Mouse (Mus musculus) thymus, postnatal 14 days (tissue): ENCODE results near the gene Kif21a.
A peak's percentile ranks its signal among the peaks of the same experiment; 100 is the strongest.

Experiments
- DNase-seq: peaks from one replicate; pipeline ENCODE4 v3.0.0; 2021

The Kif21a gene

DNA sequence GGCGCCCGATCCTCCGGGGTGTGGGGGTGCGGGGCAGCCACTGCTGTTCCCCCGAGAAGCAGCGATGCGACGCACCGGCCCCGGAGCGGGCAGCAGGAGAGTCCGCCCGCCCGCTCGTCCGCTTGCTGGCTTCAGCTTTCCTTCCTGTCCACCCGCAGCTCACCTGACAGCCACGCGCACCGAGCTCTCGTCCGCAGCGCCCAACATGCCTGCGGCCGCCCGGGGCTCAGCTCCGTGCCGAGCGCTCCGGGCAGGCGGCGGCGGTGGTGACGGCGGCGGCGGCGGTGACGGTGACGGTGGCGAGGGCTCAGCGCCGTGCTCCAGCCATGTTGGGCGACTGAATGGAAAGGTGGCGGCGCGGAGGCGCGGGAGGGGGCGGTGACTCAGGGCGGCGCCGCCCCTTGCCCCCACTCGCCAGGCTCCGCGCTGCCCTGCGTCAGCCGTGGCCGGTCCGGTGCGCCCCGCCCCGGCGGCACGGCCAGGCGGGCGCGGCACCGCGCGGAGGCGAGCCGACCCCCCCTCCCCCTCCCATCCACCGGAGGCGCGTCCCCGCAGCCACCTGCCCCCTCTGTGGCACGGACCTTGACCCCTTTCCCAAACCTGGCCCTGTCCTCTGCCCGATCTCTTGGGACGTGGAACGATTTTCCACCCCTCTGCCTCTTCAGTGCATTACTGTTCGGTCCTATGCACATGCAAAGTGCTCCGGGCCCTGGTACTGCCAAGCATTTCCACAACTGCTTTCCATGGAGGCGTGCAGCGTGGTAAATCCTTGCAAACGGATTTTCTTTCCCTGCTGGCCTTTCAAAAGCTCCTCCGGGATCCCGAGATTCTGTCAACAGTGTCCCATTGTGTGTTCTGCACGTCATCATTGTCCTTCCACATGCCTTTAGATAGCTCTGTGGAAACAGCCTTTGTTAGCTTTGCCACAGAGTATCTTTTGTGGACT is at the start of gene Kif21a:
TSS of gene Kif21a (minus strand) at position 453 of the 946 bp plus-strand sequence.
- peak; percentile 2 for DNase-seq

DNA sequence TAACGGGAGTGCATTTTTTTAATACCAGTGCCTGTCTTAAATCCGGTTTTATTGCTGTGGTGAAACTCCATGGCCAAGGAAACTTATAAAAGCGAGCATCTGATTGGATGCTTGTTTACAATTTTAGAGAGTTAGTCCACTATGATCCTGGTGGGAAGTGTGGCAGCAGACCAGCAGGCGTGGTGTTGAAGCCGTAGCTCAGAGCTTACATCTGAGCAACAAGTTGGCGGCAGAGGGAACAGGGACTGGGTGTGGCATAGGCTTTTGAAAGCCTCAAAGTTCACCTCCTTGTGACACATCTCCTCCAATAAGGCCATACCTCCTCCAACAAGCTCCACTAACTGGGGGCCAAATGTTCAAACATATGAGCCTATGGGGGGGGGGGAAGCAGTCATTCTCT is 46.9 kb upstream of the Kif21a start:
- no peak for DNase-seq

DNA sequence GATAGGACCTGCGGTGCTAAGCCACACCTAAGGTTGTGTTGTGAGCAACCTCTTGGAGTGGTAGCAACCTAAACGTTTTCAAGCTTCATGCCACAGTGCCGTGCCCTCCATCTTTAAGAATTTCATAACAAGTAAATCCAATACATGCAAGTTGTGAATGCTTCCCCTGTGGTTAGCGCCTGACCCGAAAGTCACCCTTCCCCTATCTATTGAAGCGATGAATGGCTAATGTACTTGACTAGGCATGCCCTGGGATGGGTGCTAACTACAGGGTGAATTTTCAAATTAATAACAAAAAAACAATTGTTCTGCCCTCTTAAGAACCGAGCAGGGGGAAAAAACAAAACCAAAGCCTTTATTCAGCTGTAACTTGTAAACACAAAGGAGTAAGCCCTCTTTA is 39.7 kb upstream of the Kif21a start:
- DNase-seq, result no peak

DNA sequence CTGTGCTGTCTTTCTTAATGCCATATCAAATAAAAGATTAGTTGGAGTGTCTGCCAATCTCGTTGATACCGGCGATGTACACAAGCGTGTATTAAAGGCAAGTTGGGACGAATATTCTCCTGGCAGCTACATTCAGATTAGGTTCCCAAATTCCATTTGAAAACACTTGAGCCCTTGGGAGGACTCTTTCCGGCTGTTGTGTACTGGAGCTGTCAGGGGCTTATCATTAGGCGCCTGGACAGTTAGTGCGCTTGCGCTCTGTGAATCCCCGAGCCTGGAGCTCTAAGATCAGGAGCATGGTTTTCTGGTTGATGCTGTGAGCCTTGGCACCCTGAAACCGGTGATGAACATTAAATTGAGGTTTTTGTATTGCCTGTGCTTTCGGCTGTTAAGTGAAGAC is 38.3 kb upstream of the Kif21a start:
- no peak for DNase-seq

DNA sequence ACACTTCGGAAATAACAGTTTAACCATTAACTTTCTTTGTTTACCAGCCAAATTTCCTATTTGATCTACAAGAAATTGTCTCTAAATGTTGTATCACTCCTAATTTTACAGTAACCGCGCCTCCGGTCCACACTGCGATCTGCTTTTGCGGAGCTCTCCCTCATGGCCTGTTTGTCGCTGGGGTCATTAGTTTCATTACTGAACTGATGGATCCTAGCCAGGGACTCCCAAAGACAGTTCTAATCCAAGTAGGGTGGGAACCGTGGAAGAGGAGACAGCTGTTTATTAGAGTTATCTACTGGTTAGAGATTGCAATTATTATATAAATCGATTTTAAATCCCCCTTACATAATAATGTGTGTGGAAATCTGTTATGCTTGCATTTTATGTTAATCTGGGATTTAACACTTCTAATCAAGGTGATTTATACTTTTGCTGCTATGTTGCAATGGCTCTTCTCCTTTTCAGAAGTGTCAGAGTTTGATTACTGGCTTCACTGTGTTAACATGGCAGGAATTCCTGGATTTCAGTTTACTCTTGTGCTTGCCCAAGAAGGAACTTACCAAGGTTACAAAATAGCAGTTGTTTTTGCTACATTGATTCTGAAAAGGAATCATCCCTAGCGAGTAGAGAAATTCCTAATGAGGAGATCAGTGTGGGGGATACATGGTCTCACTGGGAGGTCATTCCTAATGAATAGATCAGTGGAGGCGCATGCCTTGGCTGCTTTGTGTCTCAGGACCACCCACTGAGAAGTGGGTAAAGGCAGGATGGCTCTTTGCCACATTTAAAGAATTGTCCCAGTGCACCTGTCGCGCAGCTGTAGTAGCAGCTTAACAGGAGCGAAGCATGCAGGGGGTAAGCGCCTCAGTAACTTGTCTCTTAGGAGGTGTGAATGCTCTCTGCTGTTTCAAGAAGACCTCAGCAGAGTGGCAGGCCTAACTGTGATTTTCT is 28.0 kb upstream of the Kif21a start:
- DNase-seq, result no peak

DNA sequence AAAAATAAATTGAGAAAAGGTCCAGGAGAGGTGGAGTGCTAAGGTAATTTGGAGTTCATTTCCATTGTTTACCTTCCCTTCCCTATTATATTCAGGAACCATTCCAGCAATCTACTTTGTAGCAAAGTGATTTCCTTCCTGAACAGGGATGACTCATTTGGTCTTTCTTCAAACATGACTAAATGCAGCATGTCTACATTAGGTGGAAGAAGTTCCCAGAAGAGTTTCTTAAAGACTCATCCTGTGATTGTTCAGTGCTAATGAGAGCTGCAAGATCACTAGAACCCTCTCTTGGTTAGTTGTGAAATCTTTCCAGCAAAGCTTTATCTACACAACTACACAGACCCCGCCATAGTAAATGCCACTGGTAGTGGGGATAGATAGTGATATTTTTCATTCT is 22.7 kb upstream of the Kif21a start:
- no peak for DNase-seq

DNA sequence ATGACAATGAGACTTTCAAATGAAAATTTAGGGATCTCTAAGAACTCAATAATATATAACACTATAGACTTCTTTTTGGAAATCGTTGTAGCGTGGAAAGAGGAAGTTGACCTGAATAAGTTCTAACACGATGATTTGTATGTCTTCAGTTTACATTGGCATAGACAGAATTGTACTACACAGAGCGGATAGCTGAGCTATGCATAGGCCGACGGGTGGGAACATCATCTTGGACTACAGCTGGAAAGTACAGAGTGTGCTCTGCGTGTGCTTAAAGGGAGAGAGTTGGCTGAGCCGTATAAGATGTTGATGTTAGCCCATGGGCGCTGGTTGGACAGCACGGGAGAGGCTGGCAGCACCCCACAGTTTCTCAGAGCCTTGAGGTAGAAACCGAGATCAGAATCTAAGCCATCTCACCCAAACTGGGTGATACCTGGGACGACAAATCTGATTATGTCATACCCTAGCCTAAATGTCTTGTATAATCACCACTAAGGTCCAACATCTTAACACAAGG is 14.6 kb upstream of the Kif21a start:
- DNase-seq, result no peak

GRCm38 (mm10) chr15:91063845-91064244 is 14.1 kb upstream of the Kif21a start:
- no peak for DNase-seq

DNA sequence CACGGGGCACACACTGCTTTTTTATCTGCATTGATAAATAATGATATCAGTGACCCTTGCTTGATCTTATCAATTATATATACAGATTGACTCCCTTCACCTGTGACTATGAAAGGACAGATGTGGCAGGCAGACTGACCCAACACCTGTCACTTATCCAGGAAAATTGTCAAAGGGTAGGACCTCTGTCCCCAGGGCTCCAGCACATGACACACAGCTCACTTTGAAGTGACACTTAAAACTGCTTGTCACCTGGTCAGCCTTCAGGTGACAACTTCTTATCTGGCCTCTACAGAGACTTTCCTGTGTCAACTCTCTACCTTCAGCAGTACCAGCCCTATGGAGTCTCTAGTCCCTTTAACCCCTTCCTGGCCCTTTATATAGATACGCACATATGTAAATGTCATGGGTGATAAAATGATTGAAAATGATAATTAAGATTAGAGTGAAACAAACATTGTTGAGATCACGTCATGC is 7.2 kb upstream of the Kif21a start:
- no peak for DNase-seq

GRCm38 (mm10) chr15:91056176-91056865 is 6.6 kb upstream of the Kif21a start:
- no peak for DNase-seq

GRCm38 (mm10) chr15:91048951-91049495 is 725 bp downstream of the Kif21a start:
- no peak for DNase-seq

DNA sequence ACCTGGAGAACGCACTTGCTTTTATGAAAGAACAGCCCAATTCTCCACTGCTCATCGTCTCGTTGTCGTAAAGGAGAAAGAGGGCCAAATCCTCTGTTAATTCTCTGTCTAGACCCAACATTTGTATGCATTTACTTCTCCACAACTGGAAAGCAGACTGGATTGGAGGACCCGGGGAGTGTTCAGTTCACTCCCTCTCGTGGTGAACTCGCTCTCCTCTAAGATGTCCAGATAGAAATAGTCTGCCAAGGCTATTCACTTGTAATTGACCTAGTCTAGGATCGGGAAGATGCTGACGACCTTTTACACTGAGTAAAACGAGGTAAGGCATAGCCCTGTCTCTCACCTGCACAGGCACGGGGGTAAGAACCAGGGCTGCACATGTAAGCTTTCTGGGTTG is 2.1 kb downstream of the Kif21a start:
- DNase-seq, result no peak

- DNase-seq, result no peak
Observed at GRCm38 (mm10) chr15:91046506-91046905, 3.2 kb downstream of the Kif21a start.

- DNase-seq, result no peak
Observed at GRCm38 (mm10) chr15:91043263-91043662, 6.5 kb downstream of the Kif21a start.

GRCm38 (mm10) chr15:91038860-91039259 is 10.9 kb downstream of the Kif21a start:
- no peak for DNase-seq

DNA sequence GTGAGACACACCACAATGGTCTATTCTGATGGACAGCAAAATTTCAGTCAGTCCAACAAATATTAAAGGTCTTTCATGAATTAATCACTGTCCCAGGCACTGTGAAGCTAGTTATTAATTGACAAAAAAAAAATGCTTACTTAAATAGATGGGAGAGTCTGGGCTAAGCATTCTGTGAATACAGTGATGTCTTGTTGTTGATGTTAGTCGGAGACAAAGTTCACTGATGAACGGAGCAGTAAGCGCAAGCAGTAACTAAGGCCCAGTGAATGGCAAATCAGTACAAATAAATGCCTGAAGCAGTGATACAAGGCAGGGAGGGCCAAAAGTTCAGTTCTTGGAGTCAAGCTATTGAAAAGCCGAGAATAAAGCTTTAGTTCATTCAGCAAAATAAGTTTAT is 15.7 kb downstream of the Kif21a start:
- no peak for DNase-seq

DNA sequence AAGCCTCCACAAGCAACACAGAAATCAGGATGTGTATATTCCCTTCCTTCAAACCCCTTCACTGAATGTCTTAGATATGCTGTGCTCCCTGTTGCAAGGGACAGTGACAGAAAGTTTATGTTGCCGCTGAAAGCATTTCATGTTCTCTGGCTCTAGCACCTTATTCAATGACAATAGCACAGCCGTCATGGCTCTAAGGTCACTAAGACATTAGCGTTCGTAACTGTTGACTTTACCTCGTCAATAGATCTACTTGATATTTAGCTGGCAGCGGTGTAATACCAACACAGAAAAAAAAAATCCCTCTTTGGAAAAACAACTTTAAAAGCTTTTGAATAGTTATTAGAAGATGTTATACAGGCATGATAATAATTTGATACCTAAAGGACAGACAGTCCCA is 16.2 kb downstream of the Kif21a start:
- DNase-seq, result no peak

DNA sequence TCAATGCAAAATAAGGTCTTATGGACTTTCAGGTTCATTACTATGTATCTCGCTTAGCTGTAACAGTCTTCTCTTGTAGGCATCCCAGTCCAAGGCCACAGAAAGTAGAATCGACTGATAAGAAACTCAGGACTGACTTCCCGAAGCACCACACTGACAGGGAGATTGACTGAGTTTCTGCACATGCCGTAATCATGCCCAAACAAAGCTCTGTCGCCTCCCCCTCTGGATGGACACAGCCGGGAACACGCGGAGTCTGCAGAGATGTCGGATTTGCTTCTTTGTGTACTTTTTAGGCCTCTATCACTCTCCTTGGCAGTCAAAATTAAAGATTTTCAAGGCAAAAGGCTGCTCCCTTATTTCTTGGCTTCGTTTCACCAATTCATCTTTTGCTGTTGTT is 20.8 kb downstream of the Kif21a start:
- no peak for DNase-seq

GRCm38 (mm10) chr15:91028494-91028893 is 21.3 kb downstream of the Kif21a start:
- DNase-seq, result no peak

- DNase-seq, result no peak
Observed at GRCm38 (mm10) chr15:91022276-91022675, 27.5 kb downstream of the Kif21a start.

- DNase-seq, result no peak
Observed at GRCm38 (mm10) chr15:91018861-91019187, 30.9 kb downstream of the Kif21a start.

DNA sequence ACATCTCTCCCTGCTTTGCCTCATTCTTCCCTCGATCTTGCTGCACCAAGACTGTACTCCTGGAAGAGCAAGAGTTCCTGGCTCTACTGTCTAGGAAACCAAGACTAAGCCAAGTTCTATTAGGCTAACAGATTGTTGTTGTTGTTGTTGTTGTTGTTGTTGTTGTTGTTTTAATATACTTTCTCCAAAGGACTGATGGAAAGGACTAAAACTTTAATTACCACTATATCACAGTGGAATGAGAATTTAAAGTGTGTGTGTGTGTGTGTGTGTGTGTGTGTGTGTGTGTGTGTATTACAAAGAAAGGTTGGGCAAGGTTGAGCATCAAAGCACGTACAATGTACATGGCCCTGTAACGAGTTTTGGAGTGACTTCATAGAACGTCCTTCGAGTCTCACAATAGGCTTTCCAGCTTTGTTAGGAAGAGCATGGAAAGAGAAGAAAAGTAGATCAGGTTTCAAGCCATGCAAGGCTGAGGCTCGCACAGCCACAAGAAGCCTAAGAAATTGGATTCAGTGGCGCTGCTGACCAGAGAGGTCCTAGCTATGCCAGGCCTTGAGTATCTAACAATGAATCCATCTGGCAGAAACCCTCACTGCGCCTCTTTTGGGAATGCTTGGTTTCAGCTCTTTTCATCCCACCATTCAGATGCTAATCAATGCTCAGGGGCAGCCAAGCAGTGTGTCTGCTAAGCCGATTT is 31.4 kb downstream of the Kif21a start:
- DNase-seq, result no peak
